Mouse (Mus musculus) left cerebral cortex, adult 9 months (tissue): Measurements from ENCODE around the gene Srp14.

Experiments
- DNase-seq, 2 experiments: peaks; one replicate each; pipeline ENCODE4 v3.0.0; 2022; ENCODE audit warnings: low spot score in 2 of 2

Srp14 gene

DNA sequence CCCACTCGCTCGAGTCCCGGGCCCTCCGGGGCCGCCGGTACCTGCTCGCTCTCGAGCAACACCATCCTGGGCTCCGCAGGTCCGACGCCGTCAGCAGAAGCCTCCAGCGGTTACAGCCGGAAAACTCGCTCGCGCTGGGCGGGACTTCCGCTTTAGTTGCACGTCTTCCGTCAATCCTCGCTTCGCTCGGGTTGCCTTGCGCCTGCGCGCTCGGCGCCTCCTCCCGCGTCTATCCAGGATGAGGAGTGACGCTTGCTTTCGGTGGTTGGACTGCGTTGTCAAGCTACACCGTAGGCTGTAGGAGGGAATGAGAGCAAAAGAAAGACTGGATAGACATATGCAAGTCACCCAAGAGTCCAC lies at the start of gene Srp14:
Srp14 (minus strand) TSS at position 162 of the 360 bp plus-strand sequence.
- peak; percentile 73 to 92 for DNase-seq

DNA sequence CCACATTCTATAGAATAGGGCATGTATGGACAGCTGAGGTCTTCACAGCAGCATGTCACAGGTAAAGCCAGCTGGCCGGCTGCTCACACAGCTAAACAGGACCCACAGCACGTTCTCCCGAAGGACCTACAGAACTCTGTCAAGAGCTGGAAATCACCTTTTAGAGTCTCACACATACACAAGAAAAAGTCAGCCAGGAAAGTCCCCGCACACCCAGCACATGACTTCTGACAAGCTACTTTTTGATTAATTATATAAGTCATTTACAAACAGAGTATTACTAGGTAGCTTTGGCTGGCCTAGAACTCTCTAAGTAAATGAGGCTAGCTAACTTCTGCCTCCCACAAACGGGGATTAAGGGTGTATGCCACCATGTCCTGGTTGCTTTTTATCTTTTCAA lies 47.0 kb upstream of the Srp14 start:
- DNase-seq, result no peak

DNA sequence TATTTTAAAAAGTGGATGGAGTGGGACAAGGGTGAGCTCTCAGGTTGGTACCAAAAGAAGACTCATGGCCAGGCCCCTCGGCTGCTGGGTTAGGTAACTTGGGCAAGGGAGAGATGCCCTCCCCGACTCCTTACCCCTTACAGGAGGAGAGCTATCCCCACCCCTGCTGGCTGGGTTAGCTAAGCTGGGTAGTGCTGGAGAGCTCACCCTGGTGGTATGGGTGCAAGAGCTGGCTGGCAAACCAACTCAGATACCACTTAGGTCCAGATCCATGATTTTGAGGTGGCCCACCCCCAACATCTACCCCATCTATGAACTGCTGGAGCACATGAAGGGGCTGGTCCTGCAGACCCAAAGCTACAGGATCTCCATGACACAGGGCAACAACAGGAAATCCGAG lies 45.3 kb upstream of the Srp14 start:
- no peak for DNase-seq

DNA sequence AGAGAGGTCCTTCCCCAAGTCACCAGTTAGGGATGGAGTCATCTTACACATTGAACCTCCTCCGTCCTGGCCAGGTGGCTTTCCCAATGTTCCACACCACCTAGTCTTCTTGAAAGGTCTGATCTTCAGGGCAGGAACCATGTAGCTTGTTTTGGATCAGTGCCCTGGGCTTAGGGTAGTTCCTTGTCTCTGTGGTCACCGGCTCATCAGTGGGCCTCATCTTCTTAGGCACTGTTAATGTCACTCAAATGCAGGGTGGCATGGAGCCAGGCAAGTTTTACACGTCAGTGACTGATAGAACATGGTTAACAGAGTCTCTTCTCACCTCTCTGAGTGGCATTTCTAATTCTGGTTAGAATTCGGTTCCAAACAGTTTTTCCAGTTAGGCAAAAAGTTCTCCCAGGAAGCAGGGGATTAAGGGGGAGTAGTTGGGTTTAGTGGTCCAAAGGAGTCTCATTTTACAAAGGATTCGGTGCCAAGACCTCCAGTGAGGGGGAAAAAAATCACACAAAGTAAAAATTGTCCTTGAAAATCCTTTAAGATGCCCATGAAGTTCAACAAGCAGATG lies 43.7 kb upstream of the Srp14 start:
- DNase-seq, result no peak

DNA sequence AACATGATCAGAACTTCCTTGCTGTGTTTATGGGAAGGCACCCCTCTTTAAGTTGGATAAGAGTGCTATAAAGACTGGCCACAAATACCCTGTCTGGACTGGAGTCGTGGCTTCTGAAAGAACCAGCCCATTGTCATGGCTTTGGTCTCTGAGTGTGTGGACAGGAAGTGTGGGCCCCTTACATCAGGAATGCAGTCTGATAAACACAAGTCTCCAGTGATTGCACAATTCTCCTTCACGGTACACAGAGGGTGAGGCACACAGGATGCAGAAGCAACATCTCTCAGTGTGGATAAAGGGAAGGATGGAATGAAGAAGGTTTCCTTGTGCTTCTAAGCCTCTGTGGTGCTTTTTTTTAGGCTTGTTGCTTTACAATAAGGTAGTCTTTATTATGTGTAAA lies 42.8 kb upstream of the Srp14 start:
- DNase-seq, result no peak

DNA sequence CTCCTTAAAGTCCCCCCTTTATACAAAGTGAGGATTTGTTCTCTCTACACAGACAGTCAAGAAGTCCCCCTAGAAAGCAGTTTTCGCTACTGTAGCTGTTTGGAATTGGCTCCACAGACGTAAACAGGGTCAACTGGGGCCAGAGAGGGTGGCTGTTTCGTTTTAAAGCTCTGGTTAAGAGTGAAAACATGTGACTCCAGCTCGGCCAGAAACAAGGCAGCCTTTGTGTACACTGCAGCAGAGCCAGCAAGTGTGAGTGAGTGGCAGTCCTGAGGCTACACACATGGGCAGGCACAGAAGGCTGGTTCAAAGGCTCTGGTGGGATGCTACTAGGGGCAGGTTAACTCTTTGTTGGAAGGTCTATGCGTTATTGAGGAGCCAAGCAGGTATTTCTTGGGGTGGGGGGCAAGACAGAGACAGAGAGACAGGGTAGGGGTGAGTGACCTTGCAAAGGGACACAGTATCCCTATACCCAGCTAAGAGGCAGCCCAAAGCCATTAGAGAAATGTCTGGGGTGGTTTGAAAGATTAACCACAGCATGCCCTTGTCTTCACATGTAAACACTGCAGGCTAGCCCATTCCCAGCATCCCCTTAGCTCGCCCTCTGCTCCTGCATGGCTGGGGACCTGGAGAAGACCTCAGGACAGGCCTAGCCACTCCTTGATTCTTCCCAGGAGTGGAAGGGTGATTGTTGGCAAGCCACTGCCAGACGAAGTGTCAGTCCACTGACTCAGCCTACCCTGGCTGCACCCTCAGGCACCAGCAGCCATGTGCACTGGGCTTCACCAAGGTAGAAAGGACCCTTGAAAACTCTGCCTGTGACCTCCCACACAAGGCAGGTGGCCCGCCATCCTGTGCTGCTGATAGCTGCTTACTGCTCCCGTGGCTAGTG lies 40.8 kb upstream of the Srp14 start:
- DNase-seq, result no peak

DNA sequence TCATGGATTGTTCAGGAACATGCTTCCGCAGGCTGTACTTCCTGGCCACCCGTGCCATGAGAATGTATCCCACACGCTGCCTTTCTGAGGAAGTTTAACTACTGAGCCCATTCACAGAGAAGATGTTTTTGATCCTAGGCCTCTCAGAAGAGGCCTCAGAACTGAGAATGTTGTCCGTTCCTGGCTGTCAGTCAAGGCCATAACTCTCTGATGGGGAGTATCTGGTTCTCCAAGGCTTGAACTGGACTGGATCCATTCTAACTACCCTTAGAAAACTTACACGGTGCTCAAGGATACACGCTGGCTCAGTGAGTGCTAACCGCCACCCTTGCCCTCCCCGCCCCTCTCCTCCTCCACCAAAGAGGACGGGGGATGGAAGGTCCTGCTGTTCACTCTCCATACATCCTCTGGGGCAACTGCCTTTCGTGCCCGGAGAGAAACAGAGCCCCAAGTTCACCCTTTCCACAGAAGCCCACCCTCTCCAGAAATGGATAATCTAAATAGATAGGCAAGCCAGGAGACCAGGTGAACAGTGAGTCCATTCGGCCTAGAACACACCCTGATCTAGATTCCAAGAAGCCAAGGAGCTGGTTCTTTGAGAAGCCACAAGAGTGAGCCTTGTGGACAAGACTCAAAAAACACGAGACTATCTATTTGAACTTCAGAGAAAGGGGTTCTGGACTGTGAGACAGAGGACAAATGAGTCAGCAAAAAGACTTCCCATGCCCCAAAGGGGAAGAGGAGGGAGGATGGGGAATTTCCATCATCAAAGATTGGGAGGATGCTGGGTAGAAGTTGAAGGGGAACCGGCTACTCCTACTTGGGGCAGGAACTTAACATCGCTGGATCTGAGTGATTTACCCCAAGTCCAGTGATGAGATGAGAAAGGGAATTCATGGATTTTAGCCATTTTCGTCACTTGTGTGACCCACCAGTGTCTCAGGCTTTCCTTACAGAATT lies 33.2 kb upstream of the Srp14 start:
- no peak for DNase-seq

DNA sequence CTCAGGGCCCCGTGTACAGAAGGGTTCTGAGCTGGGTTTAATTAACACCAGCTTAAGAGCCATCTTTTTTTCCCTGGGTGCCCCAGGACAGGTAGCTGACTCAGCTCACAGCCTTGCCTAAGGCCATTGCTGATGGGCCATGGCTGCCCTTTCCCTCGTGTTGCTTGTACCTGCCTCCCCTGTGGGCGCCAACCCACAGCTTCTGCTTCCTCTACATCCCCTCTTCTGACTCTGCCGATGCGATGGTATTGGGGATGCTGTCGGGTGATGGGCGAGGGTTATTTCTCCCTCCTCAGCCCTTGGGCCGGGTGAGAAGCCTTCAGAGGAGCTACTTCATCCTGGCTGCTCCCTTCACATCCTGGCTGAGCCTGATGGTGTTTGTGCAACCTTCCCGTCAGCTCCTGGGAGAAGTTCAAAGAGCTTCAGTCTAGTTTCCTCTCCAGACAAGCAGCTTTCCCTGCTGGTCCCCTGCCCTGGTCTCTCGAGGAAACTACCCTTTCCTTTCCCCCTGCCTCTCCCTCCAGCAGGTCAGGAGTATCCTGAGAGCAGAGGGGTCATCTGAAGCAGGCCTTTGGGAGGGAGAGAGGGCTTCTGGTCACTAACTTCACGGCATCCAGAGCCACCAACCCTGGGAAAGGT lies 32.4 kb upstream of the Srp14 start:
- DNase-seq, result no peak

DNA sequence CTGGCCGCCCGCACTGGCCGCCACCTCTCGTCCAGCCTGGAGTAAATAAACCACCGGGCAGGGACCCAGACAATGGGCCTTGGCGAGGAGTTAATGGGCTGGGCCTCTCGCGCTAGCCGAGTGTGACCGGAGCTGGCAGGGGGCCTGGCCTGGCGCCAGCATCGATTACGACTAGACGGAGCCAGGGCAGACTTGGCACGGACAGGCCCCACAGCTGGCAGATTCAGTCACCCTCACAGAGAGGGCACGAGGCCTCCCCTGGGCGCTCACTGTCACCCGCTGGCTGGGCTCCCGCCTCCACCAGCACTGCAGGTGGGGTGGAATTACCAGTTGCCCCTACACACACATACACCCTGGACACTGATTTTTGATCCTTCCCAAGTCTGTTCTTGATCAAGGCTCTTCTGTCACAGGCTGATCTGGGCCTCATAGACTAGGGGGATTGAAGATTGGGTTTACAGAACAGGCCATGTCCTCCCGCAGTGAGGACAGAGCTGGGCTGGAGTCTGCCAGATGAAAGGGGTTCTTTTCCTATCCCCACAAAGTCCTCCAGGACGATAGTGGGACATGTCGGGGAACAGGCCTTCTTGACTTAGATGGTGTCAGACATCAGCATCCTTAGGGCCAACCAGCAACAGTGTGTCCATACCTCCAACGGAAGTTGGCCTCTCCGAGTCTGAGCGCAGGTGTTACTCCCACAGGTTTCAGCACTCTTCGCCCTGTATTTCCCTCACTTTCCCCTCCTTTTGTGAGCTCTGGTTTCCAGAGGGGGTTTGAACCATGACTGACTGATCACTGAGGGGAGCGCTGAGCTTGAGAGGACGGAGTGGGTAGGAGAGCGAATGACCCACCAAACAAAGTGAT lies 31.2 kb upstream of the Srp14 start:
- DNase-seq, result peak; percentile 71 to 88

DNA sequence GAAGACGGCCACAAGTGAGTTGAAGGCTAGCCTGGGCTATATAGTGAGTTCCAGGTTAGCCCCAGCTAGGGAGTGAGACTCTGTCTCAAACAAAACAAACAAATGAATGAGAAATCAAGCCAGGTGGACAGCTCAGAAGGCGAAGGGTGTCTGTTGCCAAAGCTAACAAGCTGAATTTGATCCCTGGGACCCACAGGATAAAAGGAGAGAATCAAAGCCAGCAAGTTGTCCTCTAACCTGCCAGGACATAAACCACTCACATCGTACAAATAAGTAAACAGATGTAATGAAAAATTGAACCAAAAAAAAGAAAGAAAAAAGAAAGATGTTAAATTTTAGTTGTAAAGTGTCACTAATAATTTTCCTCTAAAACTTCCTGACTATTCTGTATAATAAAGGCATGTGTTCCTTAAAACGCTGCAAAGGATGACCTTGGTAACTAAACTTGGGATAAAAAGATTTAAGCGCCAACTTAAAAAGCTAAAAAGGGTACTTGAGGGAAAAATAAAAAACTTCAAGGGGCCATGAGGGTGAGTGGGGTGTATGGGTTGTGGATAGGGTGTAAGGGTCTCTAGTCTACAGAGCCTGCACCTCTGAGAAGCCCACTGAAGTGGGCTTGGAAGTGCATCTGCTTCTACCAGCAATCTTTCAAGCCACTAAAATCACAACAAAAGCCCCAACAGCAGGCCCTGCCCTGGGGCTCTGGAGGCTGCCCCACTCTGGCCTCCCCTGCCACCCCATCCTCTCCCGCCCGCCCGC lies 30.4 kb upstream of the Srp14 start:
- DNase-seq, result no peak

DNA sequence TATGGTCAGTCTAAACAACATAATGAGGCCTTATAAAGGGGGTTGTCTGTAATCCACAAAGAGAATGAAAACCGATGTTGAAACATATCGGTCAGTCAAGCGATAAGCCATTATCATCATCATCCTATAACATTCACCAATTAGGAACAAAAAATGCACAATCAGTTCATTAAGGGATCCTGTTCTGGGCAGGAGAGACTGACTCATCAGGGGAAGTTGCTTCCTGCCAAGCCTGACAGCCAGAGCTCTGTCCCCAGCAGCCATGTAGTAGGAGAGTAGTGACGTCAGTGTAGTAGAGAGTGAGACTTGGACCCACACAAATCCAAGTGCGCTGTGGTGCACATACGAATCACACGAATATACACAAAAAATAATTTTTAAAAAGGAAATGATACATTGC lies 27.6 kb upstream of the Srp14 start:
- no peak for DNase-seq

DNA sequence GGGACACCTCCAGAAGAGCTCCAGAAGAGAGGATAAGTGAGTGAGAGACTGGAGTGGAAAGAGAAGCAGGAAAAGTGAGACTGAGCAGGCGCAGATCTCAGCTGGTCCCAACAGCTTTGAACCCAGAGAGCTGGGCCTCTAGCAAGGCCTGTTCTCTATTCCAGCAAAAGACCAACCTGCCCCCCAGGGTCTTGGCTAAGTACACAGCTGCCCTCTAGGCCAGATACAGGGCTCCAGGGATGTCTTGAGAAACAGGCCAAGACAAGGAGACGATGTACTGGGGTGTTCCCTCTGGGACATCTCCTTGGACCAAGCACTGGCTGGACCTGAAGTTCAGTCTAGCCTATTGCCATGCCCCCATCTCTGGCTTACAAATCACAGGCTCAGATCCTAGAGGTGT lies 20.7 kb upstream of the Srp14 start:
- no peak for DNase-seq

DNA sequence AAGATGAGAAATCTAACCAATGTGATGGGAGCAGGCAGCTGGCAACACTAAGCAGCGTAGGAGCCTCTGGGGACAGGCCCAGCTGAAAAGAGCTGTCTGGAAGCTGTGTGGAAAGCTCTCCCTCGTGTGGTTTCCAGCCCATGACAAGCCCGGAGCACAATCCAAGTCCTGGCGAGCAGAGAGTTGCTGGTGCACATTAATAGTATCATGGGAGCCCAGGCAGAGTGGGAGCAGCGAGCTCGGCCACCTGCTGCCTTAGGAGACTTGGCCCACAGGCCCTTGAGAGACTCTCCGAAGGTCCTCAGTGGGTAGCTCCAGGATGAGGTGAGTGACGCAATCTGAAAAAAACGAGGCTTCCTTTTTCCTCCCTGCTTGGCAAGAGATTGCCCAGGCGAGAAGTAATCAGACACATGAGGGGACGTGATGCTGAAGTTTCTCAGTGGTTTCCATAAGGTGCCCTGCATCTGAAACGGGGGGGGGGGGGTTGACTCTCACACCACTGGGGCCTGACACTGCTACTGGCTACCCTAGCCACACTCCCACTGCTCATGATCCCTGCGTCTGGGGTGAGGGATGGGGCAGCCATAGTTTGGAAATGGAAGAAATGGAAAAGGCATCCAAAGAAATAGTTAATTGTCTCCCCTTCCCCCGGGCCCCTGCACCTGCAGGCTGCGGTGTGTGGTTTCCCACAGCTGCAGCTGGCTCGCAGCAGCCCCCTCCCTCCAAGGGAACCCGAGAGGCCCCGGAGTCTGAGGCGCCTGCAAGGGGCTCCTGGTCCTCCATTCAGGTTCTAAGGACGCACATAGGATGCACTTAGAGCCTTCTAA lies 19.8 kb upstream of the Srp14 start:
- no peak for DNase-seq

DNA sequence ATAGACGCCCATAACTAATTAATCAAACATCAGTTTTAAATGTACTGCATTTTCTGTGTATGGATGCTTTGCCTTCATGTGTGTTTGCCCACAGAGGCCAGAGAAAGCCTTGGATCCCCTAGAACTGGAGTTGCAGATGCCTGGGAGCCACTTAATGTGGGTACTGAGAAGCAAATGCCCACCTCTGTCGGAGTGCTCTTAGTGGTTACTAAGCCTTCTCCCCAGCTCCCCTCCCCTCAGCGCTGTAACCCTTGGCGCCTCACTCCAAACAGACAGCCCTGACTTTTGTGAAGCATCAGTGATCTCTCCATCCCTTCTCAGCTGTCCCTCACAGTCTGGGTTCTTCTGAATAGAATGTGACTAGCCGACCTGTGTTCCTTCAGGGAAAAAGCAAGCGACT lies 19.0 kb upstream of the Srp14 start:
- DNase-seq, result no peak

DNA sequence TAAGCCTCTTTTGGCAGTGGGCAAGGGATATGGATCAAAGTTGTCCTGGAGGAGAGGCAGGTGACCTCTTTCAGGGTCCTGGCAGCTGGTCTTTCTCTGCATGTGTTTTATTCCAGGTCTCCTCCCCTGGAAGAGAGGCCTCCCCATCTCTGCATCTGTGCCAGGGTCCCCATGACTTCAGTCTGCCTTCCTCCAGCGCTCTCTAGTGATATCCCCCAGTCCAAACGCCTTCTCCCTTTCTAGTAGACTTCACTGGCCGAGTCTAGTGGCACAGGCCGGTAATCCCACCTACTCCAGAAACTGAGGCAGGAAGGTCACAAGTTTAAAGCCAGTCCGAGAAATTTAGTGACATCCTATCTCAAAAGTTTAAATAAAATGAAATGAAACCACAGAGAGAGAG lies 18.4 kb upstream of the Srp14 start:
- no peak for DNase-seq

DNA sequence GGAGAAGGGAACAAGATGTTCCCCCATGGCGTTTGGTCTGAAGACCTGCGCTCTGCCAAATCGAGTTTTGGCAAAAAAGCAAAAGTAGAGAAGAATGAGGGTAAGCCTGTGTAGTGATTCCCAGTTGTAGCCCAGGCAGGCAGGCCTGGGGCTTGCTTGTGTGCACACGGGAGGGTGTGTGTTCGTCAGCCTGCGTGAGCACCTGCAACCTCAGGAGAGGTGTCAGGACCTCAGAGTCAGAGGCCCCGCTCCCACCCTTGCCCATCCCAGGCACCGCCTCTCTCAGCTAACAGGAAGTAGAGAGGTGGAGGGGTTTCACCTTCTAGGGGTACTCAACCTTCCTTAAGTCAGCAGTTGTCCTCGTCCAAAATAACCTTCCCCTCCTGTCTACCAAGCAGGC lies 15.5 kb upstream of the Srp14 start:
- no peak for DNase-seq

DNA sequence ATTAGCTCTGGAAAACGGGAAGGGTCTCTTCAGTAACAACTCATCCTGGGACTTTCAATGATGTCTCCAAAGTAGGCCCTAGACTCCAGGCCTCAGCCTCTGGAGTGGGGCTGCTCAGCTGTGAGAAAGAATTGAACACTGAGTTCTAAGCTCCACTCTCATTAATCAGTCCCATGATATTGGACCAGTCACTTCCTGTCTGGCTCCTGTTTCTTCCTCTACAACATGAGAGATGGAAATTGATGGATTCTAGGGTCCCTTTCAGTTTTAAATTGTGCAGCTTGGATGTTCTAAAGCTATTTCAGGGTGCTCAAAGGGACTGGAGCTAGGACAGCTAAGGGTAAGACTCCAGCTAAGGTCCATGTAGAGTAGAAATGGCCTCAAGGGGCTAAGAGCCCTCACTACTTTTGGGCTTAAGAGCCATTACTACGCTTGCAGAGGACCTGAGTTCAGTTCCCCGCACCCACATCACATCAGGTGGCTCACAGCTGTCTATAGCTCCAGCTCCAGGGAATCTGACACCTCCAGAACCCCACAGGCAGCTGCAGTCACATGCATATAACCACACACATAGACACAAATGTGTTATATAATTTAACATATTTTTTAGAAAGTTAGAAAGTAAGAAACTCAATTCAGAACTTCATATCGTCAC lies 12.4 kb upstream of the Srp14 start:
- DNase-seq, result no peak

DNA sequence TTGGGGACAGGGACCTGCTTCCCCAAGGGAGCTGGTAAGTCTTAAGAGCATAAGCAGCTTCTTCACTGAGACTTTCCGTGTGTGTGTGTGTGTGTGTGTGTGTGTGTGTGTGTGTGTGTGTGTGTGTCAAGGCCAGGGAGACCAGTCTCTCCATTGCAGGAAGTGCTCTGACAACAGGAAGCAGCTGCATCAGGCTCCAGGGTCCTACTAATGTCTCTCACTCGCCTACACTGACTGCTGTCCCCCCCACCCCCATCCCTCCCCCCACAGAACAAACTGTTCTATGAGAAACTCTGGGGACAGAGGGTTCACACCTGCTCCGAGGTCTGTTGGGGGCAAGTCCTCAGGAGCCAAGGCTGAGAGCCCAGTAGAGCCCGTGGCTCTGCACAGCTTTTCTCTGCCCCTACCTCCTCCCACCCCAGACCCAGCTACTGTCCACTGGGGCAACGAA lies 11.8 kb upstream of the Srp14 start:
- DNase-seq, result no peak
